In genomic region chr10:110000755-110001247, GRCm38 (mm10) we compare ENCODE assay signal across 11 mouse cellular contexts.
DNase-seq lines count a peak whose midpoint lies in the region; ATAC-seq lines count a peak whose summit lies in the region.
"Had no signal": no experiment of that assay in that cellular context is flagged by ENCODE, and none has a peak within 500 bp of the region (broad histone marks: within the 10 kb centered on the region; RNA-seq: fewer than 3 reads in every experiment).

No protein-coding gene starts in this region.

- H3K4me1 ChIP-seq in lung, embryonic 15.5 days = no peaks in the 10 kb centered on the region
- peaks cover 16% of the 10 kb centered on the region for H3K4me1 ChIP-seq in embryonic facial prominence, embryonic 10.5 days
- H3K4me1 ChIP-seq in limb, embryonic 13.5 days = no peaks in the 10 kb centered on the region
- no peaks in the 10 kb centered on the region for H3K4me1 ChIP-seq in forebrain, embryonic 15.5 days
- H3K4me1 ChIP-seq: intestine, embryonic 15.5 days had no signal

- no peak overlapping the region for H3K27ac ChIP-seq in lung, embryonic 15.5 days
- peak overlapping the region; percentile 57; the same call in 1 of the 2 replicates for H3K27ac ChIP-seq in embryonic facial prominence, embryonic 10.5 days (replicated peaks)
- H3K27ac ChIP-seq in limb, embryonic 13.5 days = no peak overlapping the region
- H3K27ac ChIP-seq in forebrain, embryonic 15.5 days (replicated peaks) = no peak overlapping the region
- H3K27ac ChIP-seq: intestine, embryonic 15.5 days had no signal

- intact Hi-C loops in heart, postnatal 10 days (cut with DNase I) = loop anchor here (2.0 to 5.0 kb wide), 2 partner anchors 14 to 36 kb away; no protein-coding TSS in a partner anchor

- no peaks in the 10 kb centered on the region for H3K9me3 ChIP-seq in lung, embryonic 15.5 days
- no peaks in the 10 kb centered on the region for H3K9me3 ChIP-seq in embryonic facial prominence, embryonic 10.5 days
- no peaks in the 10 kb centered on the region for H3K9me3 ChIP-seq in limb, embryonic 13.5 days
- H3K9me3 ChIP-seq in forebrain, embryonic 15.5 days = no peaks in the 10 kb centered on the region
- H3K9me3 ChIP-seq: intestine, embryonic 15.5 days had no signal

- no peak overlapping the region for H3K4me3 ChIP-seq in lung, embryonic 15.5 days
- H3K4me3 ChIP-seq in embryonic facial prominence, embryonic 10.5 days = no peak overlapping the region
- H3K4me3 ChIP-seq in limb, embryonic 13.5 days = no peak overlapping the region
- no peak overlapping the region for H3K4me3 ChIP-seq in forebrain, embryonic 15.5 days
- H3K4me3 ChIP-seq: intestine, embryonic 15.5 days had no signal

- peak overlapping the region; percentile 6; the same call in 1 of the 2 replicates for H3K4me2 ChIP-seq in lung, embryonic 15.5 days
- no peak overlapping the region for H3K4me2 ChIP-seq in limb, embryonic 13.5 days (replicated peaks)
- H3K4me2 ChIP-seq in forebrain, embryonic 15.5 days (replicated peaks) = no peak overlapping the region
- H3K4me2 ChIP-seq: intestine, embryonic 15.5 days had no signal

- H3K9ac ChIP-seq in lung, embryonic 15.5 days = no peak overlapping the region
- no peak overlapping the region for H3K9ac ChIP-seq in limb, embryonic 13.5 days
- H3K9ac ChIP-seq in forebrain, embryonic 15.5 days (replicated peaks) = no peak overlapping the region
- H3K9ac ChIP-seq: intestine, embryonic 15.5 days had no signal

- ATAC-seq in lung, embryonic 15.5 days (ENCODE audit: borderline replicate concordance, extremely low read depth, low FRiP score, low TSS enrichment) = peak; percentile 57; the same call in 1 of the 2 replicates
- ATAC-seq in limb, embryonic 13.5 days (ENCODE audit: low FRiP score, low read depth) = peak; percentile 54
- ATAC-seq in forebrain, embryonic 15.5 days (replicated peaks) = no peak
- ATAC-seq: intestine, embryonic 15.5 days; Patski had no signal

- DNase-seq in lung, postnatal 25 days (ENCODE audit: low spot score) = no peak
- peak; percentile 46 for DNase-seq in embryonic facial prominence, embryonic 10.5 days (ENCODE audit: low spot score)
- peak; percentile 43 to 51 for DNase-seq in heart, postnatal 10 days
- no peak for DNase-seq in spleen, postnatal 4 days (ENCODE audit: low spot score in 2 of 2)
- DNase-seq in right cerebral cortex, postnatal 25 days = no peak
- DNase-seq: cerebellum, adult 9-10 months had no signal

- H3K36me3 ChIP-seq in lung, embryonic 15.5 days = no peaks in the 10 kb centered on the region
- no peaks in the 10 kb centered on the region for H3K36me3 ChIP-seq in embryonic facial prominence, embryonic 10.5 days (replicated peaks)
- no peaks in the 10 kb centered on the region for H3K36me3 ChIP-seq in limb, embryonic 13.5 days
- no peaks in the 10 kb centered on the region for H3K36me3 ChIP-seq in forebrain, embryonic 15.5 days
- H3K36me3 ChIP-seq: intestine, embryonic 15.5 days had no signal

- 12% methylated on average over 3 of the region's 3 CpGs for WGBS in lung, embryonic 15.5 days
- WGBS in embryonic facial prominence, embryonic 10.5 days = 31% methylated on average over 3 of the region's 3 CpGs
- WGBS in limb, embryonic 13.5 days = 15% methylated on average over 3 of the region's 3 CpGs
- 49% methylated on average over 3 of the region's 3 CpGs for WGBS in forebrain, embryonic 15.5 days

- H3K27me3 ChIP-seq in lung, embryonic 15.5 days = no peaks in the 10 kb centered on the region
- H3K27me3 ChIP-seq in embryonic facial prominence, embryonic 10.5 days (replicated peaks; ENCODE audit: low read depth, poor library complexity, severe bottlenecking) = no peaks in the 10 kb centered on the region
- H3K27me3 ChIP-seq in limb, embryonic 13.5 days = no peaks in the 10 kb centered on the region; the same call in 1 of the 2 replicates
- H3K27me3 ChIP-seq in forebrain, embryonic 15.5 days = no peaks in the 10 kb centered on the region
- H3K27me3 ChIP-seq: intestine, embryonic 15.5 days had no signal

Comparison
In these comparisons a context has a peak if more than half of its experiments do, and no peak if none do; other contexts are left out.
1. DNase-seq: peak in embryonic facial prominence, embryonic 10.5 days (single experiment) and heart, postnatal 10 days (2 of 2); none in lung, postnatal 25 days (single experiment), spleen, postnatal 4 days (0 of 2) and right cerebral cortex, postnatal 25 days (single experiment).